In genomic region chr4:56349216-56349615, GRCm38 (mm10) we compare ENCODE assay signal across 22 mouse cellular contexts.
DNase-seq lines count a peak whose midpoint lies in the region; ATAC-seq and TF ChIP-seq lines count a peak whose summit lies in the region.
"Had no signal": no experiment of that assay in that cellular context is flagged by ENCODE, and none has a peak within 500 bp of the region (broad histone marks: within the 10 kb centered on the region; RNA-seq: fewer than 3 reads in every experiment).

No protein-coding gene starts in this region.

- 69% methylated on average over 5 of the region's 5 CpGs for WGBS in liver, adult 2 months
- 85% methylated on average over 5 of the region's 5 CpGs for WGBS in liver, embryonic 11.5 days

- H3K36me3 ChIP-seq in liver, adult 2 months (ENCODE audit: control insufficient read depth, insufficient read depth, low read length): no peaks in the 10 kb centered on the region
- H3K36me3 ChIP-seq in liver, embryonic 11.5 days (ENCODE audit: control insufficient read depth, insufficient read depth, low read length): no peaks in the 10 kb centered on the region
- H3K36me3 ChIP-seq: embryonic facial prominence, embryonic 13.5 days; forebrain, embryonic 15.5 days; G1E; heart, embryonic 10.5 days; hindbrain, embryonic 12.5 days had no signal

- no peak overlapping the region for H3K4me3 ChIP-seq in liver, adult 2 months (ENCODE audit: insufficient read depth, low read depth, low read length)
- H3K4me3 ChIP-seq in liver, embryonic 11.5 days (ENCODE audit: low read depth, low read length): no peak overlapping the region
- H3K4me3 ChIP-seq: embryonic facial prominence, embryonic 13.5 days; forebrain, embryonic 15.5 days; heart, embryonic 10.5 days; hindbrain, embryonic 12.5 days had no signal

- no peaks in the 10 kb centered on the region for H3K79me2 ChIP-seq in liver, adult 2 months (ENCODE audit: control insufficient read depth, insufficient read depth, low read length)

- H3K9me3 ChIP-seq in liver, embryonic 11.5 days (ENCODE audit: control insufficient read depth, low read length): no peaks in the 10 kb centered on the region
- H3K9me3 ChIP-seq: embryonic facial prominence, embryonic 13.5 days; forebrain, embryonic 15.5 days; heart, embryonic 10.5 days; hindbrain, embryonic 12.5 days had no signal

- no peaks in the 10 kb centered on the region for H3K4me1 ChIP-seq in liver, adult 2 months (ENCODE audit: control insufficient read depth, insufficient read depth, low read length)
- H3K4me1 ChIP-seq in liver, embryonic 11.5 days (replicated peaks; ENCODE audit: control insufficient read depth, insufficient read depth, low read length): no peaks in the 10 kb centered on the region
- H3K4me1 ChIP-seq: embryonic facial prominence, embryonic 13.5 days; forebrain, embryonic 15.5 days; hindbrain, embryonic 12.5 days had no signal

- no peak overlapping the region for H3K27ac ChIP-seq in liver, adult 2 months (replicated peaks; ENCODE audit: insufficient read depth, low read depth, low read length)
- H3K27ac ChIP-seq in liver, embryonic 11.5 days (ENCODE audit: low read depth, low read length): no peak overlapping the region
- H3K27ac ChIP-seq: embryonic facial prominence, embryonic 13.5 days; forebrain, embryonic 15.5 days; heart, embryonic 10.5 days; hindbrain, embryonic 12.5 days had no signal

- peak; percentile 39 to 58 for DNase-seq in cerebellum, postnatal 10 days
- DNase-seq in cerebellum, adult 9-10 months: no peak
- DNase-seq in liver, adult 2 months (ENCODE audit: extremely low read depth, low read depth, low spot score): peak; percentile 43
- no peak for DNase-seq in liver, embryonic 11.5 days (ENCODE audit: low spot score)
- peak; percentile 70 for DNase-seq in gonadal fat pad, adult 2 months (ENCODE audit: low read depth)
- no peak for DNase-seq in right cerebral cortex, postnatal 36 days (ENCODE audit: low spot score in 2 of 2)
- DNase-seq: B cell, adult 2 months; cerebellum, adult 2 months; cerebellum, postnatal 36 days; gastrocnemius, postnatal 14 days; heart, postnatal 10 days; heart, postnatal 4 days; kidney, adult 8-10 months had no signal

- H3K9ac ChIP-seq in liver, adult 2 months (ENCODE audit: low read depth, low read length): no peak overlapping the region
- H3K9ac ChIP-seq in liver, embryonic 11.5 days (ENCODE audit: low read depth, low read length): no peak overlapping the region
- H3K9ac ChIP-seq: embryonic facial prominence, embryonic 13.5 days; forebrain, embryonic 15.5 days; hindbrain, embryonic 12.5 days had no signal

- H3K4me2 ChIP-seq in liver, embryonic 11.5 days: no peak overlapping the region
- H3K4me2 ChIP-seq: embryonic facial prominence, embryonic 13.5 days; forebrain, embryonic 15.5 days; hindbrain, embryonic 12.5 days had no signal

- H3K27me3 ChIP-seq in liver, adult 2 months (ENCODE audit: control insufficient read depth, insufficient read depth, low read length): no peaks in the 10 kb centered on the region
- no peaks in the 10 kb centered on the region for H3K27me3 ChIP-seq in liver, embryonic 11.5 days (replicated peaks; ENCODE audit: control insufficient read depth, insufficient read depth, low read length)
- H3K27me3 ChIP-seq: embryonic facial prominence, embryonic 13.5 days; forebrain, embryonic 15.5 days; hindbrain, embryonic 12.5 days had no signal

- TF ChIP-seq CTCF in liver, adult 2 months (IDR thresholded peaks at IDR 0.05; ENCODE audit: low read depth, low read length): no peak

- TF ChIP-seq POLR2A in liver, adult 2 months (IDR thresholded peaks at IDR 0.05; ENCODE audit: extremely low read depth, insufficient read depth, low read length): no peak

- no peak for ATAC-seq in liver, embryonic 11.5 days (replicated peaks; ENCODE audit: low FRiP score)
- ATAC-seq: CD4-positive, CD25-positive, alpha-beta regulatory T cell, adult 4 months; forebrain, embryonic 15.5 days; hindbrain, embryonic 16.5 days; inflammation-experienced regulatory T-cells, adult 6 months; intestine, postnatal 0 days had no signal

Comparison
In these comparisons a context has a peak if more than half of its experiments do, and no peak if none do; other contexts are left out.
1. DNase-seq: peak in cerebellum, postnatal 10 days (2 of 2), liver, adult 2 months (single experiment) and gonadal fat pad, adult 2 months (single experiment); none in cerebellum, adult 9-10 months (single experiment), liver, embryonic 11.5 days (single experiment) and right cerebral cortex, postnatal 36 days (0 of 2).